Comparison of ENCODE assay signal across 9 mouse cellular contexts in the genomic region with DNA sequence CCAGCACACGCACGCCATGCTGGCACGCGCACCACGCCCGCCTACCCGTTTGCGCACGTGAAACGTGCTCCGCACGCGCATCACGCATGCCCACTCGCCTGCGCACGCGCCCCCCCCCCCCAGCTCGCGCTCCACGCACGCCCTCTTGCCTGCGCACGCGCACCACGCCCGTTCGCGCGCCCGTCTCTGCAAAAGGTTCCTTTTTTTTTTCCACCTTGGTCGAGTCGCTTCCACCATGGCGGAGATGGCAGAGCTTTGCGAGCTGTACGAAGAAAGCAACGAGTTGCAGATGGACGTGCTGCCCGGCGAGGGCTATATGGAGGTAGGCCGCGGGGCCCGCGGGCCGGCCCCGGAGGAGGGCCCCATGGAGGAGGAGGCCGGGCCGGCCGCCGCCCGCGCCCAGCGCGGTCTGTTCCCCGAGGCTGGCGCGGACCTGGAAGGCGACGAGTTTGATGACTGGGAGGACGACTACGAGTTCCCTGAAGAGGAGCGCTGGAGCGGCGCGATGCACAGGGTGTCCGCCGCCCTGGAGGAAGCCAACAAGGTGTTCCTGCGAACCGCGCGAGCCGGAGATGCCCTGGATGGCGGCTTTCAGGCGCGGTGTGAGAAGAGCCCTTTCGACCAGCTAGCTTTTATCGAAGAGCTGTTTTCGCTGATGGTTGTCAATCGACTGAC. TPM values are rescaled to one million over a fixed set of nuclear protein-coding genes. Genes with fewer than 3 reads are reported as not detected.
DNase-seq lines count a peak whose midpoint lies in the region; ATAC-seq and TF ChIP-seq lines count a peak whose summit lies in the region.
"Had no signal": no experiment of that assay in that cellular context is flagged by ENCODE, and none has a peak within 500 bp of the region (broad histone marks: within the 10 kb centered on the region; RNA-seq: fewer than 3 reads in every experiment).

TSS of gene Eid1 (plus strand) at position 139 of the 675 bp plus-strand sequence.

- peak within 1 kb of the TSS; percentile 99 for H3K9ac ChIP-seq in embryonic facial prominence, embryonic 13.5 days
- peak within 1 kb of the TSS; percentile 72 for H3K9ac ChIP-seq in heart, adult 2 months (ENCODE audit: low read depth, low read length)
- peak within 1 kb of the TSS; percentile 91 for H3K9ac ChIP-seq in limb, embryonic 14.5 days (ENCODE audit: low read depth, low read length, severe bottlenecking)
- H3K9ac ChIP-seq in midbrain, embryonic 16.5 days (ENCODE audit: low read depth, low read length): peak within 1 kb of the TSS; percentile 91

- peak within 1 kb of the TSS; percentile 67 for H3K4me2 ChIP-seq in embryonic facial prominence, embryonic 13.5 days
- H3K4me2 ChIP-seq in limb, embryonic 14.5 days (replicated peaks; ENCODE audit: low read depth, low read length, severe bottlenecking): peak within 1 kb of the TSS; percentile 67
- peak within 1 kb of the TSS; percentile 64 for H3K4me2 ChIP-seq in midbrain, embryonic 16.5 days (ENCODE audit: low read length)

- H3K4me3 ChIP-seq in embryonic facial prominence, embryonic 13.5 days: peak within 1 kb of the TSS; percentile 83
- peak within 1 kb of the TSS; percentile 57 for H3K4me3 ChIP-seq in heart, adult 2 months
- peak within 1 kb of the TSS; percentile 88 for H3K4me3 ChIP-seq in limb, embryonic 14.5 days (replicated peaks; ENCODE audit: low read length)
- peak within 1 kb of the TSS; percentile 65 for H3K4me3 ChIP-seq in midbrain, embryonic 16.5 days (ENCODE audit: low read depth, low read length)

- ATAC-seq in embryonic facial prominence, embryonic 13.5 days (ENCODE audit: insufficient number of reproducible peaks, insufficient read depth, low FRiP score, low TSS enrichment, low read depth): peak; percentile 85
- ATAC-seq in limb, embryonic 14.5 days (ENCODE audit: low FRiP score, low read depth): peak; percentile 95
- peak; percentile 96 for ATAC-seq in midbrain, embryonic 16.5 days

- intact Hi-C loops in heart, adult 2 months (cut with DNase I): no loop called here

- no peaks in the 10 kb centered on the region for H3K27me3 ChIP-seq in embryonic facial prominence, embryonic 13.5 days
- H3K27me3 ChIP-seq in heart, adult 2 months (ENCODE audit: control insufficient read depth, insufficient read depth, low read length): no peaks in the 10 kb centered on the region
- H3K27me3 ChIP-seq in limb, embryonic 14.5 days (ENCODE audit: control insufficient read depth, insufficient read depth, low read length): no peaks in the 10 kb centered on the region
- no peaks in the 10 kb centered on the region for H3K27me3 ChIP-seq in midbrain, embryonic 16.5 days (ENCODE audit: control insufficient read depth, insufficient read depth, low read depth, low read length)

- peak; percentile 92 for DNase-seq in 3134 (ENCODE audit: extremely low read depth, insufficient read length, low spot score)
- peak; percentile 85 to 90 for DNase-seq in adrenal gland, postnatal 36 days
- peak; percentile 84 to 88 for DNase-seq in heart, adult 2 months
- peak; percentile 52 to 69 for DNase-seq in kidney, adult 8-10 months
- peak; percentile 81 for DNase-seq in limb, embryonic 14.5 days (ENCODE audit: low spot score)
- DNase-seq in spleen, postnatal 10 days (ENCODE audit: low spot score in 2 of 2): peak; percentile 78 to 85

- no peaks in the 10 kb centered on the region for H3K79me2 ChIP-seq in heart, adult 2 months (replicated peaks; ENCODE audit: control insufficient read depth, insufficient read depth, low read length)

- WGBS in embryonic facial prominence, embryonic 13.5 days: 0% methylated on average over 58 of the region's 79 CpGs
- under 1% methylated on average over 67 of the region's 79 CpGs for WGBS in heart, adult 2 months
- under 1% methylated on average over 47 of the region's 79 CpGs for WGBS in limb, embryonic 14.5 days
- WGBS in midbrain, embryonic 16.5 days: under 1% methylated on average over 71 of the region's 79 CpGs

- 0 out of 2 replicates have a peak, but pooled peaks have one; percentile 43 for TF ChIP-seq EP300 in heart, adult 2 months (IDR thresholded peaks at IDR 0.05; ENCODE audit: insufficient read depth, low read depth, low read length)

- peak within 1 kb of the TSS; percentile 96 for H3K27ac ChIP-seq in embryonic facial prominence, embryonic 13.5 days
- H3K27ac ChIP-seq in heart, adult 2 months: peak within 1 kb of the TSS; percentile 83
- H3K27ac ChIP-seq in limb, embryonic 14.5 days (replicated peaks; ENCODE audit: low read depth, low read length): peak within 1 kb of the TSS; percentile 96
- H3K27ac ChIP-seq in midbrain, embryonic 16.5 days (ENCODE audit: low read length): peak within 1 kb of the TSS; percentile 94

- no peak for TF ChIP-seq CTCF in heart, adult 2 months (IDR thresholded peaks at IDR 0.05)

- H3K9me3 ChIP-seq in embryonic facial prominence, embryonic 13.5 days: no peaks in the 10 kb centered on the region
- no peaks in the 10 kb centered on the region for H3K9me3 ChIP-seq in limb, embryonic 14.5 days (ENCODE audit: control insufficient read depth, low read length)
- H3K9me3 ChIP-seq in midbrain, embryonic 16.5 days (replicated peaks; ENCODE audit: control insufficient read depth, low read length, poor library complexity, severe bottlenecking): no peaks in the 10 kb centered on the region

- H3K4me1 ChIP-seq in embryonic facial prominence, embryonic 13.5 days: peaks cover 9% of the 10 kb centered on the region
- peaks cover 3% of the 10 kb centered on the region for H3K4me1 ChIP-seq in heart, adult 2 months (ENCODE audit: control insufficient read depth, insufficient read depth, low read length)
- 0 out of 2 replicates have a peak, but pooled peaks cover 6% of the 10 kb centered on the region for H3K4me1 ChIP-seq in limb, embryonic 14.5 days (ENCODE audit: control insufficient read depth, insufficient read depth, low read length)
- peaks cover 12% of the 10 kb centered on the region for H3K4me1 ChIP-seq in midbrain, embryonic 16.5 days (ENCODE audit: control insufficient read depth, insufficient read depth, low read length)

- peaks cover 7% of the 10 kb centered on the region; the same call in 1 of the 2 replicates for H3K36me3 ChIP-seq in embryonic facial prominence, embryonic 13.5 days
- H3K36me3 ChIP-seq in heart, adult 2 months (ENCODE audit: control insufficient read depth, insufficient read depth, low read length): no peaks in the 10 kb centered on the region
- H3K36me3 ChIP-seq in limb, embryonic 14.5 days (ENCODE audit: control insufficient read depth, insufficient read depth, low read length): no peaks in the 10 kb centered on the region; the same call in 1 of the 2 replicates
- H3K36me3 ChIP-seq in midbrain, embryonic 16.5 days (ENCODE audit: control insufficient read depth, insufficient read depth, low read length): no peaks in the 10 kb centered on the region; the same call in 1 of the 2 replicates
- H3K36me3 ChIP-seq: G1E had no signal

- peak; percentile 68; the same call in 1 of the 2 replicates for TF ChIP-seq POLR2A in heart, adult 2 months (IDR thresholded peaks at IDR 0.05; ENCODE audit: insufficient read depth, low read depth, low read length)
- TF ChIP-seq POLR2A in limb, embryonic 14.5 days (IDR thresholded peaks at IDR 0.05; ENCODE audit: borderline replicate concordance, extremely low read depth, insufficient read depth, insufficient read length): peak; percentile 64; the same call in 1 of the 2 replicates

RNA-seq across cellular contexts. Expression of gene Eid1, which starts in this region (rescaled TPM):
- 100 to 1,000 TPM; 118 to 132 TPM for total RNA-seq in adrenal gland, postnatal 36 days (2021)
- 292 and 317 TPM in 2 replicates for polyA plus RNA-seq in embryonic facial prominence, embryonic 13.5 days (2015; fragmentation: Nextera tagmentation; extraction: Ambion mirVana)
- total RNA-seq in heart, adult 2 months (2021): 10 to 100 TPM; 44.3 to 45.7 TPM
- polyA plus RNA-seq in heart, adult 2 months (2012; rRNA removed): 12.6 and 16.0 TPM in 2 replicates
- 143 and 182 TPM in 2 replicates for polyA plus RNA-seq in limb, embryonic 14.5 days (2012; rRNA removed)
- 298 and 313 TPM in 2 replicates for polyA plus RNA-seq in limb, embryonic 14.5 days (2014; fragmentation: Nextera tagmentation; extraction: Ambion mirVana)
- polyA plus RNA-seq in midbrain, embryonic 16.5 days (2015; fragmentation: Nextera tagmentation; extraction: Ambion mirVana): 431 and 443 TPM in 2 replicates
- polyA plus RNA-seq: G1E had no signal

Comparison
In these comparisons a context has a peak if more than half of its experiments do, and no peak if none do; other contexts are left out.
1. Peak in every context shown above with its lines: DNase-seq, ATAC-seq, H3K4me3 ChIP-seq and H3K27ac ChIP-seq.